Mouse (Mus musculus) cerebellum, postnatal 10 days (tissue): Measurements from ENCODE around the gene Hk3.

ENCODE experiments used
- DNase-seq, 2 experiments: peaks; one replicate each; pipeline ENCODE4 v3.0.0; 2021; ENCODE audit warnings: mixed read lengths in 2 of 2

The Hk3 gene

GRCm38 (mm10) chr13:55000433-55000832 lies 20.8 kb downstream of the Hk3 start:
- DNase-seq, result peak in 1 of 2 experiments; percentile 9

GRCm38 (mm10) chr13:54997568-54997967 lies 23.6 kb downstream of the Hk3 start:
- no peak for DNase-seq

GRCm38 (mm10) chr13:54995161-54995560 lies 26.0 kb downstream of the Hk3 start:
- no peak for DNase-seq

- no peak for DNase-seq
These were observed 26.6 kb downstream of the Hk3 start for GRCm38 (mm10) chr13:54994576-54994975.

GRCm38 (mm10) chr13:54992215-54992614 lies 29.0 kb downstream of the Hk3 start:
- DNase-seq, result peak; percentile 47 to 58

- DNase-seq, result no peak
These were observed 32.9 kb downstream of the Hk3 start for GRCm38 (mm10) chr13:54988181-54988760.

GRCm38 (mm10) chr13:54987405-54987804 lies 33.8 kb downstream of the Hk3 start:
- peak in 1 of 2 experiments; percentile 65 for DNase-seq

GRCm38 (mm10) chr13:54983614-54984013 lies 37.6 kb downstream of the Hk3 start:
- peak; percentile 62 to 69 for DNase-seq

- DNase-seq, result no peak
These were observed 38.2 kb downstream of the Hk3 start for GRCm38 (mm10) chr13:54983001-54983400.

GRCm38 (mm10) chr13:54980957-54981356 lies 40.2 kb downstream of the Hk3 start:
- peak; percentile 55 to 70 for DNase-seq

GRCm38 (mm10) chr13:54978804-54979203 lies 42.4 kb downstream of the Hk3 start:
- DNase-seq, result peak; percentile 71 to 77

GRCm38 (mm10) chr13:54975546-54975945 lies 45.6 kb downstream of the Hk3 start:
- DNase-seq, result peak; percentile 59 to 76

- peak; percentile 48 to 56 for DNase-seq
These were observed 50.5 kb downstream of the Hk3 start for GRCm38 (mm10) chr13:54970521-54971247.

- no peak for DNase-seq
These were observed 51.7 kb downstream of the Hk3 start for GRCm38 (mm10) chr13:54969513-54969912.

- peak; percentile 65 to 80 for DNase-seq
These were observed 52.5 kb downstream of the Hk3 start for GRCm38 (mm10) chr13:54968636-54969035.

- DNase-seq, result no peak
These were observed 53.7 kb downstream of the Hk3 start for GRCm38 (mm10) chr13:54967501-54967900.

- no peak for DNase-seq
These were observed 55.9 kb downstream of the Hk3 start for GRCm38 (mm10) chr13:54965256-54965655.

- no peak for DNase-seq
These were observed 60.7 kb downstream of the Hk3 start for GRCm38 (mm10) chr13:54960491-54960890.

- no peak for DNase-seq
These were observed 61.3 kb downstream of the Hk3 start for GRCm38 (mm10) chr13:54959842-54960241.

- DNase-seq, result peak; percentile 87 to 93
These were observed 62.0 kb downstream of the Hk3 start for GRCm38 (mm10) chr13:54959059-54959701.

GRCm38 (mm10) chr13:54957281-54957680 lies 63.9 kb downstream of the Hk3 start:
- DNase-seq, result no peak
